Mouse (Mus musculus) bone marrow macrophage, adult 2 months (primary cell): ENCODE results near the gene Tas2r113. TPM values are rescaled to one million over a fixed set of nuclear protein-coding genes. Genes with fewer than 3 reads are reported as not detected.
"Not testable (repeated sequence)": the region's sequence is repeated elsewhere in the genome, so short reads cannot be mapped to it uniquely, and the experiment has no call there.

Experiments
- H3K27ac ChIP-seq: 2 replicates; pipeline ENCODE4 v1.5.1; 2012; ENCODE audit warnings: low read depth, low read length; ENCODE audit not compliant: insufficient read depth
- H3K4me1 ChIP-seq: 2 replicates; pipeline ENCODE4 v1.6.1; 2012; ENCODE audit warnings: low read length; ENCODE audit not compliant: control insufficient read depth, insufficient read depth
- H3K4me3 ChIP-seq: 2 replicates; pipeline ENCODE4 v1.5.1; 2012; ENCODE audit warnings: mild to moderate bottlenecking, low read length, moderate library complexity; ENCODE audit not compliant: insufficient read depth
- CTCF ChIP-seq: IDR thresholded peaks from 2 replicates; pipeline ENCODE4 v1.5.1; 2012; ENCODE audit warnings: low read depth, mild to moderate bottlenecking, low read length, moderate library complexity
- POLR2A ChIP-seq: IDR thresholded peaks from 2 replicates; pipeline ENCODE4 v1.6.1; 2012; ENCODE audit warnings: mild to moderate bottlenecking, low read depth, low read length, borderline replicate concordance
- polyA plus RNA-seq: library from polyadenylated mRNA; stranded (reverse); fragments of >200 nt; gene quantifications from 2 replicates; pipeline ENCODE4 v1.2.4, GENCODE M21; 2012; ENCODE audit not compliant: missing spikeins, insufficient read depth, insufficient read length

The Tas2r113 gene
- not detected in 2 replicates for polyA plus RNA-seq

GRCm38 (mm10) chr6:132892711-132893110 lies at the start of gene Tas2r113:
Gene Tas2r113, plus strand, starts transcription at chr6:132893011.
- Histone ChIP-seq H3K4me3 (no peak within 1 kb of the TSS), H3K27ac (no peak within 1 kb of the TSS), H3K4me1 (no peaks in the 10 kb centered on the region)
- TF ChIP-seq CTCF (no peak), POLR2A (no peak)

GRCm38 (mm10) chr6:132846842-132847241 lies 46.0 kb upstream of the Tas2r113 start, which contains the start of gene Tas2r123:
Gene Tas2r123, plus strand, starts transcription at chr6:132847142.
- no peaks in the 10 kb centered on the region for H3K4me1 ChIP-seq
- no peak within 1 kb of the TSS for H3K4me3 ChIP-seq
- no peak for TF ChIP-seq POLR2A
- TF ChIP-seq CTCF: no peak
- no peak within 1 kb of the TSS for H3K27ac ChIP-seq

- no peaks in the 10 kb centered on the region for H3K4me1 ChIP-seq
- no peak within 1 kb of the TSS for H3K4me3 ChIP-seq
- no peak for TF ChIP-seq POLR2A
- TF ChIP-seq CTCF: no peak
- H3K27ac ChIP-seq: no peak within 1 kb of the TSS
These were observed 37.7 kb upstream of the Tas2r113 start, which contains the start of gene Tas2r116 for GRCm38 (mm10) chr6:132855138-132855537. Gene Tas2r116, plus strand, starts transcription at chr6:132855438.

GRCm38 (mm10) chr6:132867708-132868107 lies 25.1 kb upstream of the Tas2r113 start, which contains the start of gene Tas2r110:
Gene Tas2r110, plus strand, starts transcription at chr6:132868008.
- H3K4me1 ChIP-seq: no peaks in the 10 kb centered on the region
- no peak within 1 kb of the TSS for H3K4me3 ChIP-seq
- TF ChIP-seq POLR2A (no peak), CTCF (no peak)
- H3K27ac ChIP-seq: no peak within 1 kb of the TSS

GRCm38 (mm10) chr6:132909351-132909750 lies 16.5 kb downstream of the Tas2r113 start, which contains the start of gene Tas2r125:
Gene Tas2r125, plus strand, starts transcription at chr6:132909651.
- no peak for TF ChIP-seq CTCF
- no peak for TF ChIP-seq POLR2A

GRCm38 (mm10) chr6:132941376-132941775 lies 48.6 kb downstream of the Tas2r113 start:
- H3K4me1 ChIP-seq, H3K27ac ChIP-seq, H3K4me3 ChIP-seq: not testable (repeated sequence)

More at GRCm38 (mm10) chr6:132909351-132909750, 16.5 kb downstream of the Tas2r113 start, which contains the start of gene Tas2r125:
- Histone ChIP-seq H3K4me1 (no peaks in the 10 kb centered on the region), H3K27ac (no peak within 1 kb of the TSS), H3K4me3 (no peak within 1 kb of the TSS)

Other genes starting within 250 kb of the Tas2r113 start
- not detected in 2 replicates for gene A630073D07Rik, start 241.5 kb upstream of the Tas2r113 start, polyA plus RNA-seq
- not detected in 2 replicates for gene Tas2r120, start 236.1 kb upstream of the Tas2r113 start, polyA plus RNA-seq
- gene Tas2r121, start 192.0 kb upstream of the Tas2r113 start, polyA plus RNA-seq: not detected in 2 replicates
- gene Tas2r122, start 181.1 kb upstream of the Tas2r113 start, polyA plus RNA-seq: not detected in 2 replicates
- not detected in 2 replicates for gene Tas2r115, start 155.0 kb upstream of the Tas2r113 start, polyA plus RNA-seq
- not detected in 2 replicates for gene Tas2r124, start 138.3 kb upstream of the Tas2r113 start, polyA plus RNA-seq
- not detected in 2 replicates for gene Tas2r102, start 130.9 kb upstream of the Tas2r113 start, polyA plus RNA-seq
- not detected in 2 replicates for gene Tas2r136, start 114.8 kb upstream of the Tas2r113 start, polyA plus RNA-seq
- not detected in 2 replicates for gene Tas2r117, start 90.2 kb upstream of the Tas2r113 start, polyA plus RNA-seq
- gene Tas2r123, start 45.9 kb upstream of the Tas2r113 start, polyA plus RNA-seq: not detected in 2 replicates
- gene Tas2r116, start 37.6 kb upstream of the Tas2r113 start, polyA plus RNA-seq: not detected in 2 replicates
- not detected in 2 replicates for gene Tas2r110, start 25.0 kb upstream of the Tas2r113 start, polyA plus RNA-seq
- gene Tas2r125, start 16.6 kb downstream of the Tas2r113 start, polyA plus RNA-seq: not detected in 2 replicates
- gene Tas2r129, start 58.1 kb downstream of the Tas2r113 start, polyA plus RNA-seq: not detected in 2 replicates
- gene Tas2r131, start 64.9 kb downstream of the Tas2r113 start, polyA plus RNA-seq: not detected in 2 replicates
- gene Tas2r109, start 88.0 kb downstream of the Tas2r113 start, polyA plus RNA-seq: not detected in 2 replicates
- gene Tas2r103, start 144.1 kb downstream of the Tas2r113 start, polyA plus RNA-seq: not detected in 2 replicates
- gene Tas2r140, start 162.8 kb downstream of the Tas2r113 start, polyA plus RNA-seq: not detected in 2 replicates
- gene Smim10l1, start 211.9 kb downstream of the Tas2r113 start, polyA plus RNA-seq: 38.8 and 45.5 TPM in 2 replicates